Mouse (Mus musculus): ENCODE results near the gene Zer1.
"Not testable (repeated sequence)": the region's sequence is repeated elsewhere in the genome, so short reads cannot be mapped to it uniquely, and the experiment has no call there.

Gene Zer1

GRCm38 (mm10) chr2:30078349-30078712 lies 46.1 kb downstream of the Zer1 start:
- no peak for DNase-seq (ENCODE audit: extremely low read depth, low read depth)

- DNase-seq (ENCODE audit: extremely low read depth, low read depth) = no peak
Observed at GRCm38 (mm10) chr2:30077502-30078348, 46.7 kb downstream of the Zer1 start, which contains the start of gene Pkn3. Gene Pkn3, plus strand, starts transcription at chr2:30077684.

GRCm38 (mm10) chr2:30076959-30077358 lies 47.4 kb downstream of the Zer1 start:
- DNase-seq (ENCODE audit: extremely low read depth, low read depth) = no peak

- no peak for DNase-seq (ENCODE audit: extremely low read depth, low read depth)
Observed at GRCm38 (mm10) chr2:30076439-30076838, 47.9 kb downstream of the Zer1 start.

GRCm38 (mm10) chr2:30075625-30076024 lies 48.8 kb downstream of the Zer1 start:
- no peak for DNase-seq (ENCODE audit: extremely low read depth, low read depth)

GRCm38 (mm10) chr2:30073285-30073684 lies 51.1 kb downstream of the Zer1 start:
- no peak for DNase-seq (ENCODE audit: extremely low read depth, low read depth)

GRCm38 (mm10) chr2:30072875-30073274 lies 51.5 kb downstream of the Zer1 start:
- no peak for DNase-seq (ENCODE audit: extremely low read depth, low read depth)

GRCm38 (mm10) chr2:30067962-30068361 lies 56.4 kb downstream of the Zer1 start:
- no peak for DNase-seq (ENCODE audit: extremely low read depth, low read depth)

- no peak for DNase-seq (ENCODE audit: extremely low read depth, low read depth)
Observed at GRCm38 (mm10) chr2:30067031-30067888, 57.1 kb downstream of the Zer1 start.

GRCm38 (mm10) chr2:30066046-30066901 lies 58.1 kb downstream of the Zer1 start:
- peak; percentile 72 for DNase-seq (ENCODE audit: extremely low read depth, low read depth)

- no peak for DNase-seq (ENCODE audit: extremely low read depth, low read depth)
Observed at GRCm38 (mm10) chr2:30064298-30064697, 60.1 kb downstream of the Zer1 start.

- no peak for DNase-seq (ENCODE audit: extremely low read depth, low read depth)
Observed at GRCm38 (mm10) chr2:30063791-30064190, 60.6 kb downstream of the Zer1 start.

GRCm38 (mm10) chr2:30063235-30063634 lies 61.1 kb downstream of the Zer1 start:
- no peak for DNase-seq (ENCODE audit: extremely low read depth, low read depth)

GRCm38 (mm10) chr2:30062249-30063093 lies 61.9 kb downstream of the Zer1 start:
- peak; percentile 79 for DNase-seq (ENCODE audit: extremely low read depth, low read depth)

GRCm38 (mm10) chr2:30061215-30062166 lies 62.9 kb downstream of the Zer1 start:
- DNase-seq (ENCODE audit: extremely low read depth, low read depth) = peak; percentile 73

GRCm38 (mm10) chr2:30058418-30058817 lies 66.0 kb downstream of the Zer1 start:
- DNase-seq (ENCODE audit: extremely low read depth, low read depth) = no peak

- peak; percentile 81 for DNase-seq (ENCODE audit: extremely low read depth, low read depth)
Observed at GRCm38 (mm10) chr2:30057223-30057904, 67.0 kb downstream of the Zer1 start, which contains the start of gene Set. Gene Set, plus strand, starts transcription at chr2:30057378.

GRCm38 (mm10) chr2:30056736-30057135 lies 67.6 kb downstream of the Zer1 start:
- no peak for DNase-seq (ENCODE audit: extremely low read depth, low read depth)

GRCm38 (mm10) chr2:30055310-30055709 lies 69.1 kb downstream of the Zer1 start:
- DNase-seq (ENCODE audit: extremely low read depth, low read depth) = not testable (repeated sequence)

All from MEL-GATA-1-ER (cell line).